Mouse (Mus musculus) limb, embryonic 11.5 days (tissue): ENCODE data around the gene Zfp689. TPM values are rescaled to one million over a fixed set of nuclear protein-coding genes. Genes with fewer than 3 reads are reported as not detected.
"Not testable (repeated sequence)": the region's sequence is repeated elsewhere in the genome, so short reads cannot be mapped to it uniquely, and the experiment has no call there.

ENCODE experiments used
- ATAC-seq: fragments of 200-750 bp; cut with Nextera tagmentation; 2 replicates; pipeline ENCODE4 v1.8.0; 2017; ENCODE audit warnings: low read depth; ENCODE audit not compliant: insufficient number of reproducible peaks, low FRiP score, low TSS enrichment
- DNase-seq: peaks from one replicate; pipeline ENCODE4 v3.0.0-alpha.2; 2015; ENCODE audit warnings: low spot score
- H3K27ac ChIP-seq: fragments of 300-500 bp; sonication (generic); replicated peaks from 2 replicates; pipeline ENCODE4 v1.5.1; 2014; ENCODE audit warnings: low read depth, mild to moderate bottlenecking, low read length
- H3K27me3 ChIP-seq: fragments of 300-500 bp; sonication (generic); 2 replicates; pipeline ENCODE4 v1.6.1; 2014; ENCODE audit warnings: mild to moderate bottlenecking, low read length, mixed read lengths; ENCODE audit not compliant: control insufficient read depth, insufficient read depth
- H3K36me3 ChIP-seq: fragments of 300-500 bp; sonication (generic); 2 replicates; pipeline ENCODE4 v1.6.1; 2014; ENCODE audit warnings: mild to moderate bottlenecking, low read length, moderate library complexity, mixed read lengths; ENCODE audit not compliant: control insufficient read depth, insufficient read depth
- H3K4me1 ChIP-seq: fragments of 300-500 bp; sonication (generic); 2 replicates; pipeline ENCODE4 v1.6.1; 2014; ENCODE audit warnings: low read length, mixed read lengths; ENCODE audit not compliant: control insufficient read depth, insufficient read depth
- H3K4me2 ChIP-seq: fragments of 300-500 bp; sonication (generic); 2 replicates; pipeline ENCODE4 v1.6.1; 2014; ENCODE audit warnings: low read depth, mild to moderate bottlenecking, moderate library complexity; ENCODE audit not compliant: severe bottlenecking
- H3K4me3 ChIP-seq: fragments of 300-500 bp; sonication (generic); 2 replicates; pipeline ENCODE4 v1.5.1; 2014; ENCODE audit warnings: low read depth, low read length
- H3K9ac ChIP-seq: fragments of 300-500 bp; sonication (generic); 2 replicates; pipeline ENCODE4 v1.6.1; 2014; ENCODE audit warnings: mild to moderate bottlenecking, low read length
- H3K9me3 ChIP-seq: fragments of 300-500 bp; sonication (generic); 2 replicates; pipeline ENCODE4 v1.6.1; 2016; ENCODE audit warnings: low read length; ENCODE audit not compliant: control insufficient read depth
- WGBS: fragments of 180-500 bp; shearing (Covaris S2); extraction: QIAGEN DNeasy Blood & Tissue Kit; methylation state at CpG from one replicate; pipeline ENCODE4 v1.1.7; 2014; 5-methylcytosine and 5-hydroxymethylcytosine counted together
- polyA plus RNA-seq: library from polyadenylated mRNA; unstranded; fragments of >200 nt; fragmentation: Nextera tagmentation; extraction: Ambion mirVana; gene quantifications from 2 replicates; pipeline ENCODE4 v1.2.1, GENCODE M21; 2014

Gene Zfp689
- polyA plus RNA-seq, 1 experiment from 2014 or later, result 16.5 TPM

DNA sequence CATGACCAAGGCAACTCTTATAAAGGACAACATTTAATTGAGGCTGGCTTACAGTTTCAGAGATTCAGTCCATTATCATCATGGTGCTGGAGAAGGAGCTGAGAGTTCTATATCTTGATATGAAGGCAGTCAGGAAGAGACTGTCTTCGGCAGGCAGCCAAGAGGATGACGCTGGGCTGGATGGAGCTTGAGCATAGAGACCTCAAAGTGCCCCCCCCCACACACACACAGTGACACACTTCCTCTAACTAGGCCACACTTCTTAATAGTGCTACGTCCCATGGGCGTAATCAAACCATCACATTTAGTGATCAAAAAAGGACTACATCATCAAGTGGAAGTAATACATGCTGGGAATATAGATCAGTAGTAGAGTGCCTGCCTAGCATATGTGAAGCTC lies 13.8 kb downstream of the Zfp689 start:
- 92% methylated on average over 4 of the region's 4 CpGs for WGBS
- Histone ChIP-seq H3K27ac (no peak overlapping the region), H3K4me3 (no peak overlapping the region), H3K4me2 (no peak overlapping the region), H3K9me3 (peaks cover 7% of the 10 kb centered on the region; the same call in 1 of the 2 replicates), H3K4me1 (no peaks in the 10 kb centered on the region), H3K9ac (no peak overlapping the region), H3K36me3 (no peaks in the 10 kb centered on the region), H3K27me3 (no peaks in the 10 kb centered on the region)
- ATAC-seq, result no peak
- no peak for DNase-seq

DNA sequence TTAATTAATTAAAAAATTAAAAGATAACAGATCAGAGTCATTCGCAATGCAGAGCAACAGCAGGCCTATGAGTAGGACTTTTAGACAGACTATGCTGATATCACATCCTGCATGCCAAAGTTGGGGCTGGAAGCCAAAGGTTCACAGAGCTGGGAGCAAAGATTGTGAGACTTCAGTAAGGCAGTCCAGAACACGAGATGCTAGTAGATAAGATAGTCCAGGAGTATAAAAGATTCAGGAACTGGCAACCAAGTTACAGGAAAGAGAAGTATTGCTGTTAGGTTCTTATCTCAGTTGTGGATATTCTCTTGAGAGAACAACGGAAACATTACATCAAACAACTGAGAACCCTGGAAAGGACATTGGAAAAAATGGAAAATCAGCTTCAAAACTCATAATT lies 22.6 kb downstream of the Zfp689 start:
- Histone ChIP-seq H3K4me1 (no peaks in the 10 kb centered on the region; the same call in 1 of the 2 replicates), H3K4me2 (no peak overlapping the region), H3K9ac (no peak overlapping the region), H3K4me3 (no peak overlapping the region), H3K27ac (no peak overlapping the region), H3K27me3 (no peaks in the 10 kb centered on the region), H3K9me3 (no peaks in the 10 kb centered on the region), H3K36me3 (no peaks in the 10 kb centered on the region)
- 73% methylated on average over 3 of the region's 3 CpGs for WGBS
- ATAC-seq (no peak), DNase-seq (no peak)

DNA sequence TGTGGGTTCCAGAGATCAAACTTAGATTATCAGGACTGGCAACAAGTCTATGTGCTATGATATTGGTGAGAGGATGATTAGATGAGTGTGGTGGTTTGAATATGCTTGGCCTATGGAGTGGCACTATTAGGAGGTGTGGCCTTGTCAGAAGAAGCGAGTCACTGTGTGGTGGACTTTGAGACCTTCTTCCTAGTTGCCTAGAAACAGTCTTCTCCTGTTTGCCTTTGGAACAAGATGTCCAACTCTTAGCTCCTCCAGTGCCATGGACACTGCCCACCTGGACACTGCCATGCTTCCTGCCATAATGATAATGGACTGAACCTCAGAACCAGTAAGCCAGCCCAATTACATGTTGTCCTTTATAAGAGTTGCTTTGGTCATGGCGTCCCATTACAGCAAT lies 23.0 kb downstream of the Zfp689 start:
- H3K4me1 ChIP-seq, result peaks cover 4% of the 10 kb centered on the region
- no peak for ATAC-seq

GRCm38 (mm10) chr7:127425291-127425690 lies 23.7 kb downstream of the Zfp689 start:
- 87% methylated on average over 3 of the region's 3 CpGs for WGBS
- H3K27ac ChIP-seq, result no peak overlapping the region
- no peak overlapping the region for H3K4me3 ChIP-seq
- H3K27me3 ChIP-seq, result no peaks in the 10 kb centered on the region
- H3K9ac ChIP-seq, result no peak overlapping the region
- H3K9me3 ChIP-seq, result no peaks in the 10 kb centered on the region
- no peak for ATAC-seq
- H3K4me2 ChIP-seq, result no peak overlapping the region
- H3K4me1 ChIP-seq, result peaks cover 4% of the 10 kb centered on the region
- no peaks in the 10 kb centered on the region for H3K36me3 ChIP-seq
- DNase-seq, result no peak

More for the DNA sequence above, 23.0 kb downstream of the Zfp689 start:
- no peak overlapping the region for H3K27ac ChIP-seq
- H3K36me3 ChIP-seq, result no peaks in the 10 kb centered on the region
- H3K9ac ChIP-seq, result no peak overlapping the region
- no peak overlapping the region for H3K4me3 ChIP-seq
- H3K9me3 ChIP-seq, result no peaks in the 10 kb centered on the region
- no peak for DNase-seq
- no peaks in the 10 kb centered on the region for H3K27me3 ChIP-seq
- H3K4me2 ChIP-seq, result no peak overlapping the region
- 81% methylated on average over 2 of the region's 2 CpGs for WGBS

- Histone ChIP-seq H3K36me3 (no peaks in the 10 kb centered on the region), H3K4me2 (peak overlapping the region; percentile 95), H3K4me3 (peak overlapping the region; percentile 69), H3K9ac (no peak overlapping the region), H3K4me1 (peaks cover 4% of the 10 kb centered on the region), H3K9me3 (no peaks in the 10 kb centered on the region), H3K27ac (no peak overlapping the region), H3K27me3 (no peaks in the 10 kb centered on the region)
- 2% methylated on average over 15 of the region's 15 CpGs for WGBS
- ATAC-seq (0 out of 2 replicates have a peak, but pooled peaks have one; percentile 26), DNase-seq (no peak)
Measured at GRCm38 (mm10) chr7:127422247-127422646, 26.7 kb downstream of the Zfp689 start.

DNA sequence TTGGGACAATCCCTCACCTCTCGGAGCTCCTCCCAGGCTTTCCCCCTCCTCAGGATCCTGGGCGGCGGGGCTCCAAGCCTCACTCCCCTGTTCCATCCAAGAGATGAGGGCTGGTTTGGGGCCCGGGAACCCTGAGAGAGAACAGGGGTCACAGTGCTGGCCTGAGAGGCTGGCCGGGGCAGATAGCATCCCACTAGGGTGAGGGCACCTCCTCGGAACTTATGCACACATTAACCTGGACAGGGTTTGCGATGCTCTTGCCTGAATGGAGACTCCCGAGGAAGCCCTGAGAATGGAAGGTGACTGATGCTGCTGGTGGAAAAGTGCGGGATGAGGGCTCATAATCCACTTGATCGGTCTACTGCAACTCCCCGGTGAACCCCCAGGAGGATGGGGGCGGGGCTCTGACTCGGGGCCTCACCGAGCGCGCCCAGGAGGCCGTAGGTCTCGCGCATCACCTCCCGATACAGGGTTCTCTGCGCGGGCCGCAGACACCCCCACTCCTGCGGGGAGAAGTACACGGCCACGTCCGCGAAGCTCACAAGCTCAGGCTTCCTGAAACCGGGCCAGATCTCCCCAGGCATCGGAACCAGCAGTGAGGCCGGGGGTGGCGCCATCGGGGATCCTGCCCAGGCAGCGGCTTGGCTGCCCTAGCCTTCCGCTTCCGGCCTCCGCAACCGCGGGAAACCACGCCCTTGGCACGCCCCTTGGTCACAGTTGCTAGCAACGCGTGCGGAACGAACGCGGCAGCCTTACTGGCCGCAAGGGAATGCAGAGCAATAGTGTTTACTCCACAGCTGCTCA lies 27.4 kb downstream of the Zfp689 start, which contains the start of gene Zfp688:
Gene Zfp688 (minus strand): TSS at position 681 of the 804 bp plus-strand sequence.
- WGBS, result under 1% methylated on average over 48 of the region's 48 CpGs
- H3K27me3 ChIP-seq, result no peaks in the 10 kb centered on the region
- H3K27ac ChIP-seq, result no peak within 1 kb of the TSS
- H3K4me3 ChIP-seq, result peak within 1 kb of the TSS; percentile 69
- no peaks in the 10 kb centered on the region for H3K36me3 ChIP-seq
- H3K4me1 ChIP-seq, result peaks cover 4% of the 10 kb centered on the region
- DNase-seq (peak; percentile 97), ATAC-seq (peak; percentile 87; the same call in 1 of the 2 replicates)
- peak within 1 kb of the TSS; percentile 70 for H3K9ac ChIP-seq
- no peaks in the 10 kb centered on the region for H3K9me3 ChIP-seq
- peak within 1 kb of the TSS; percentile 95 for H3K4me2 ChIP-seq

DNA sequence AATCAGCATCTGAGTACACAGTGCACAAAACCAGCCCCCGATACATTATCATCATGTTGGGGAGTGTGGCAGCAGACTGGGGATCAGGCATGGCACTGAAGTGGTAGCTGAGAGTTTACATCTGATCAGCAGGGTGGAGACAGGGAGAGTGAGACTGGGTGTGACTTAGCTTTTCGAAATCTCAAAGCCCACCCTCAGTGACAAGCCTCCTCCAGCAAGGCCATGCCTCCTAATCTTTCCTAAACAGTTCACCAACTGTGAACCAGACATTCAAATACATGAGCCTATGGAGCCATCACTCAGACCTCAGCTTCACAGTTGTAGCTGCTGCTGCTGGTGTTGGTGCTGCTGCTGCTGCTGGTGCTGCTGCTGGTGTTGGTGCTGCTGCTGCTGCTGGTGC lies 37.5 kb downstream of the Zfp689 start:
- DNase-seq (no peak), ATAC-seq (no peak)
- Histone ChIP-seq H3K4me1 (no peaks in the 10 kb centered on the region), H3K27me3 (no peaks in the 10 kb centered on the region), H3K4me3 (no peak overlapping the region), H3K27ac (no peak overlapping the region), H3K9me3 (no peaks in the 10 kb centered on the region), H3K4me2 (no peak overlapping the region), H3K9ac (no peak overlapping the region), H3K36me3 (no peaks in the 10 kb centered on the region)
- 69% methylated on average over 2 of the region's 2 CpGs for WGBS

DNA sequence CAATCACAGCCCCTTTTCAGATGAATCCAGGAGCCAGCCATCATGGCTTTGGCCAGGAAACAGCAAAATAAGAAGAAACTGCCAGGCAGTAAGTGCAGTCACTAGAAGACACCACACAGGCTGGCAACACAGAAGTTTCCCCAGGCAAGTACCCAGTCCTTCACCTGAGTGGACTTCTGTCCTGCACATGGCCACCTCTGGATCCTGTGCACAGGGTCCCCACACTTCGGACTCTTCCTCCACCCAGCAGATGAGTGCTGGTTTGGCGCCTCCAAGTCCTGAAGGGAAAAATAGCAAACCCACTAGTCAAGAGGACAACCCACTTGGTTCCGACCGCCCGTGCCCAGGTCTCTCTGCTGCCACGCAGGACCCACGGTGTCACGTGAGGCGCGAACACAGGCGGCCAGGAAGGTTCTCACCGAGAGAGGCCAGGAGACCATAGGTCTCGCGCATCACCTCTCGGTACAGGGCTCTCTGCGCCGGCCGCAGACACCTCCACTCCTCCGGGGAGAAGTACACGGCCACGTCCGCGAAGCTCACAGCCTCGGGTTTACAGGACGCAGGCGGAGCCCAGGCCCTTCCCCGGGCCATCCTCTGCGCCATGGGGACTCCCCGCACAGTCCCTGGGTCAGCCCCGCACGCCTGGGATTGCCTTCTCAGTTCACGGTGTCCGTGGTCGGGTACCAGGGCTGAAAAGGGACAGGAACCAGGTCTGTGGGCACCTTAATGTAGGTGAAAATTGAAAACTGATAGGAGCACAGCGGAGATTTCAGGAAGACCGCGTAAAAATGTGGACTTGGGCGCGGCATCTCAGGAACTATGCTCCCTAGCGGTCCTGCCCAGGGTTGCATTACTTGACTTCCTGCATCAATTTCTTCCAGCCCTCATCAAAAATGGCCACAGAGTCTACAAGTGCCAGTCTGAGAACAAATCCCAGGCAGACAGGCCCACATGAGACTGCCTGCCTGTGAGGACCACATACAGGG lies 42.7 kb downstream of the Zfp689 start, which contains the start of gene Zfp764:
Gene Zfp764 (minus strand): TSS at position 821 of the 986 bp plus-strand sequence.
- ATAC-seq (peak; percentile 81), DNase-seq (peak; percentile 89)
- Histone ChIP-seq H3K4me2 (peak within 1 kb of the TSS; percentile 84), H3K9ac (peak within 1 kb of the TSS; percentile 74), H3K4me3 (peak within 1 kb of the TSS; percentile 44)
- not testable (repeated sequence) for H3K27ac ChIP-seq, H3K27me3 ChIP-seq, H3K36me3 ChIP-seq, H3K9me3 ChIP-seq, H3K4me1 ChIP-seq
- 6% methylated on average over 40 of the region's 40 CpGs for WGBS
